Mouse (Mus musculus) lung, adult 2 months (tissue): ENCODE measurements at regions not wholly inside any gene's neighbourhood (a gene's known extent, or its start where the extent isn't known, plus 50 kb on each side); places are given as distances from the start of the nearest gene placed in this dataset.

ENCODE experiments used
- CTCF ChIP-seq: fragments of 200-500 bp; IDR thresholded peaks from 2 replicates; pipeline ENCODE4 v1.5.1; 2011; ENCODE audit warnings: mild to moderate bottlenecking, low read length, control low read depth; ENCODE audit not compliant: insufficient read depth
- POLR2A ChIP-seq: fragments of 200-500 bp; IDR thresholded peaks from 2 replicates; pipeline ENCODE4 v1.6.1; 2011; ENCODE audit warnings: low read depth, mild to moderate bottlenecking, control low read depth, low read length, borderline replicate concordance; ENCODE audit errors: extremely low read depth

GRCm38 (mm10) chr3:60928910-60929309 is 73.7 kb upstream of the P2ry1 start:
- TF ChIP-seq CTCF, result no peak
- TF ChIP-seq POLR2A, result no peak
